Mouse (Mus musculus) ES-Bruce4 (cell line): ENCODE measurements around the gene Dnajb6.

Experiments used
- CTCF ChIP-seq: IDR thresholded peaks from one replicate; pipeline ENCODE4 v1.8.1; 2011; ENCODE audit warnings: low read depth, low read length
- EP300 ChIP-seq: IDR thresholded peaks from 2 replicates; pipeline ENCODE4 v1.6.1; 2011; ENCODE audit warnings: low read depth, low read length; ENCODE audit not compliant: insufficient read depth
- POLR2A ChIP-seq: IDR thresholded peaks from one replicate; pipeline ENCODE4 v1.8.1; 2011; ENCODE audit warnings: low read length; ENCODE audit not compliant: insufficient read depth

- TF ChIP-seq CTCF (no peak), EP300 (peak; percentile 75; the same call in 1 of the 2 replicates), POLR2A (no peak)
Observed at GRCm38 (mm10) chr5:29698493-29698892, 37.0 kb upstream of the Dnajb6 start.
